Mouse (Mus musculus) lung, adult 2 months (tissue): ENCODE data around the gene Pml. TPM values are rescaled to one million over a fixed set of nuclear protein-coding genes. Genes with fewer than 3 reads are reported as not detected.

Experiments used
- DNase-seq: peaks from one replicate; pipeline ENCODE4 v3.0.0; 2022
- H3K4me1 ChIP-seq: fragments of 200-500 bp; 2 replicates; pipeline ENCODE4 v1.6.1; 2011; ENCODE audit warnings: low read length; ENCODE audit not compliant: control insufficient read depth, insufficient read depth
- H3K4me3 ChIP-seq: fragments of 200-500 bp; replicated peaks from 2 replicates; pipeline ENCODE3; 2011; ENCODE audit warnings: low read depth, mild to moderate bottlenecking, control low read depth, low read length; ENCODE audit errors: extremely low read depth
- CTCF ChIP-seq: fragments of 200-500 bp; IDR thresholded peaks from 2 replicates; pipeline ENCODE4 v1.5.1; 2011; ENCODE audit warnings: mild to moderate bottlenecking, low read length, control low read depth; ENCODE audit not compliant: insufficient read depth
- POLR2A ChIP-seq: fragments of 200-500 bp; IDR thresholded peaks from 2 replicates; pipeline ENCODE4 v1.6.1; 2011; ENCODE audit warnings: low read depth, mild to moderate bottlenecking, control low read depth, low read length, borderline replicate concordance; ENCODE audit errors: extremely low read depth
- WGBS: fragments of 180-500 bp; shearing (Covaris S2); methylation state at CpG from one replicate; pipeline ENCODE4 v1.1.7; 2018; 5-methylcytosine and 5-hydroxymethylcytosine counted together
- polyA plus RNA-seq: library from polyadenylated mRNA; depleted of rRNA; stranded (reverse); fragments of >200 nt; gene quantifications from 2 replicates; pipeline ENCODE4 v1.2.3, GENCODE M21; 2012

The Pml gene
- polyA plus RNA-seq, 1 experiment = 29.6 TPM

- no peak overlapping the region for H3K4me3 ChIP-seq
- 76% methylated on average over 6 of the region's 6 CpGs for WGBS
- DNase-seq = no peak
- TF ChIP-seq CTCF = no peak
- TF ChIP-seq POLR2A = no peak
- H3K4me1 ChIP-seq = peaks cover 19% of the 10 kb centered on the region
Measured at GRCm38 (mm10) chr9:58243696-58244095, 5.9 kb downstream of the Pml start.

GRCm38 (mm10) chr9:58242696-58243095, 6.9 kb downstream of the Pml start:
- 65% methylated on average over 5 of the region's 5 CpGs for WGBS
- DNase-seq = no peak
- TF ChIP-seq CTCF = no peak
- TF ChIP-seq POLR2A = no peak
- Histone ChIP-seq H3K4me1 (peaks cover 18% of the 10 kb centered on the region), H3K4me3 (no peak overlapping the region)

DNA sequence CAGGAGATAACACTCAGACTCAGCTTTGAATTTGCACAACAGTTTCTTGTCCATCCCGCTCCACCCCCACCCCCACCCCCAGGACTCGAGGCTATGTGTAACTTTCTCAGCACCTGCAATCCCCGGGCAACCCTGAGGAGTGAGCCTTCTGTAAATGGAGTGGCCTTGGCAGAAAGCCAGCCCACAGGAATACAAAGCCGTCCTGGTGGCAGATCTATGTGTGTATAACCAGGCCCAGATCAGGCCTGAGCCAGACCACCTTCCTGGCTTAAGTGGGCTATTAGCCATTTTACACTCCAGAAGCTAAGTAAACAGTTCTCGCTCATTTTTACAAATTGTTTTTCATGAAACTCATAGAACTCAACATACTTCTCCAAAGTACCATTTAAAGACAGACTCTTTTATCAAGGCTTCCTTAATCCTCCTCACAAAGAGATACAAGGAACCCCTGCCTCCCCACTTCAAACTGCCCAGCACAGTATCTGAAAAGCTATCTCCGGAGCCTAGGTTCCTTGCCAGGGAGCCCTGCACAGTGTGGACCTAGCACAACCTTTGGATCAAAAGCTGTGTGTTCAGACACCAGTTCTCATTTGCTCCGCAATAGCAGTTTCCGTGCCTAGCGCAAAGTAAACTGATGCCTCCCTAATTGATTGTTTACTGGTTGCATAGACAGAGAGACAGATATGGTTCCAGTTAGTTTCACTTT, 7.7 kb downstream of the Pml start:
- peak; percentile 53 for DNase-seq
- 31% methylated on average over 9 of the region's 9 CpGs for WGBS
- peaks cover 15% of the 10 kb centered on the region for H3K4me1 ChIP-seq
- no peak for TF ChIP-seq CTCF
- TF ChIP-seq POLR2A = no peak
- no peak overlapping the region for H3K4me3 ChIP-seq

DNA sequence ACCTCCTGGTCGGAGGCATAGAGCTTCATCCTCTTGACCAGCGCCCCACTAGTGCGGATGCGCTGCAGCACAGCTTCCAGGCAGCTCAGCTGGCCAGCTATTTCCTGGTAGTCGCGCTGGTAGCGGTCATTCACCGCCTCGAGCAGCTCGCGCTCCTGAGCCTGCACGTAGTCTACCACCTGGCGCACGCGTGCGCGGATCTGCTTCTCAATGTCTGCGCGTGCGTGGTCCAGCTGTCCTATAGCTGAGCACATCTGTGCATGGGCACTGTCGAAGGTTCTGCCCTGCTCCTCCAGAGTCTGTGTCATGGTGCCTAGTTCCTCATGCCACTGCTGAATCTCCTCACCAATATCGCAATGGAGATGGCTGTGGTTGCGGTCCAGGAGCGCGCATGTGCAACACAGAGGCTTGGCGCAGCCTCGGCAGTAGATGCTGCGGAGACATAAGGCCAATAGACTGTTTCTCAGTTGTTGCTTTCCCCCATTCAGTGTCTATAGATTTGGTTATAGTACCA, 15.0 kb downstream of the Pml start:
- 98% methylated on average over 28 of the region's 28 CpGs for WGBS
- TF ChIP-seq CTCF (no peak), POLR2A (no peak)
- DNase-seq = no peak
- H3K4me1 ChIP-seq = peaks cover 10% of the 10 kb centered on the region
- H3K4me3 ChIP-seq = no peak overlapping the region

DNA sequence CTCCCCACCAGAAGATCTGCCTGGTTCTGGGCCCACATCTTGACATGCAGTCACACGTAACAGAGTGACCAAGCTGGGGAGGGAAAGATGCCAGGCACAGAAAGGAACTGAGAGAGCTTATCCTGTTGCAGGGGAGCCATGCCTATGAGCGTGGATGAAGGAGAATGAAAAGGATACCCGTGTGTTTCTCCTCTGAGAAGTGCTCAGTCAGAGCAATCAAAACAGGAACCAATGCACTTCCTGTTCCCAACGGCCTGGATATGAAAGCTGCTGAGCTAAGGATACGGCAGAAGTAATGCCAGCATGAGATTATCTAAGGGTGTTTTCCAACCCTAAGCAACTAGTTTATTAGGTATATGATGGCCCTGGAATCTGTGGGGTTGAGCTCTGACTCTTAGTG, 17.2 kb downstream of the Pml start:
- H3K4me1 ChIP-seq = peaks cover 10% of the 10 kb centered on the region
- WGBS = 47% methylated on average over 5 of the region's 5 CpGs

DNA sequence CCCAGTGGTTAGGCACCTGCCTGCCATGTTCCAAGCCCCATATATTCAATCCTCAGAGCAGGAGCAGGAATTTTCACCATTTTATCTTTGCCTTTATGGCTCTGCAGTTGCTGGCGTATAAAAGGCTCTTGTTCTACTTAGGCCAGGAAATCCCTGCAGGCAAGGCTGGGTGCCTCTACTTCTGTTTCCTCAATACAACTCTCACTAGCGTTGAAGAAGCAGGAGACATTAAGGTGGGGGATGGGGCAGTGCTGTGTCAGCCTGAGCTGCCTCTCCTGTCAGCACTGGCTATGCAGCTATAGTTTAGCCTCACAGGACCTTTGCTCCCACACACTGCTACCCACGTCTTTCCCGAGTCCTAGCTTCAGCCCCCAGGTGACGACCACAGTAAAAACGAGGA, 17.8 kb downstream of the Pml start:
- TF ChIP-seq CTCF = no peak
- TF ChIP-seq POLR2A = no peak
- Histone ChIP-seq H3K4me1 (peaks cover 10% of the 10 kb centered on the region), H3K4me3 (no peak overlapping the region)
- 56% methylated on average over 6 of the region's 6 CpGs for WGBS
- no peak for DNase-seq

More for the DNA sequence above, 17.2 kb downstream of the Pml start:
- no peak for DNase-seq
- no peak overlapping the region for H3K4me3 ChIP-seq
- TF ChIP-seq CTCF (no peak), POLR2A (no peak)

DNA sequence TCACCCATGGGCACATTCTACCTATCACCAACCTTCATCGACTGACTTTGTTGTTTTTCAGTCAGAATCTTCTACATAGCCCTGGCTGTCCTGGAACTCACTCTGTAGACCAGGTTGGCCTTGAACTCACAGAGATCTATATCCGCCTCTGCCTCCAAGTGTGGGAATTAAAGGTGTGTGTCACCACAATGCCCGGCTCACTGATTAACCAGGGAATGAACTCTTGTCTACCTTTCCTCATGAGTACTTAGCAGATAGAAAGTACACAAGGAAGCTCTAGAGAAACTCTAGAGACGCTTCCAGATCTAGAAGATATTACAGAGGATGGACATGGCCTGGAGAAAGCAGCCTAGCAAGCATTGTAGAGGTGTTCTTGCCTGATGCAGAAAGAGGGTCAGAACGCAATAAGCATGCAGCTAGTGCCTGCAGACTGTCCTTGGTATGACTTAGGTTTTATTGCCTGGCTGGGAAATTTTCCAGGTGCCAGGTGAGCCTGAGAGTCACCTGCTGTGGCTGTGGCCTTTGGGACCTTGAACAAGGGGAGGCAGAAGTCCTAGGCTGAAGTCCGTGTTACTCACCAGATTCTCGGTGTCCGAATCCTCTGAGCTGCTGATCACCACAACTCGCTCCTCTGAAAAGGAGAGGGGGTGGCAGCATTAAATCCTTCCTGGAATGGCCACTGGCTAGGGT, 20.7 kb downstream of the Pml start:
- WGBS = 95% methylated on average over 9 of the region's 9 CpGs
- TF ChIP-seq CTCF (no peak), POLR2A (no peak)
- no peak for DNase-seq
- Histone ChIP-seq H3K4me1 (peaks cover 10% of the 10 kb centered on the region), H3K4me3 (no peak overlapping the region)

DNA sequence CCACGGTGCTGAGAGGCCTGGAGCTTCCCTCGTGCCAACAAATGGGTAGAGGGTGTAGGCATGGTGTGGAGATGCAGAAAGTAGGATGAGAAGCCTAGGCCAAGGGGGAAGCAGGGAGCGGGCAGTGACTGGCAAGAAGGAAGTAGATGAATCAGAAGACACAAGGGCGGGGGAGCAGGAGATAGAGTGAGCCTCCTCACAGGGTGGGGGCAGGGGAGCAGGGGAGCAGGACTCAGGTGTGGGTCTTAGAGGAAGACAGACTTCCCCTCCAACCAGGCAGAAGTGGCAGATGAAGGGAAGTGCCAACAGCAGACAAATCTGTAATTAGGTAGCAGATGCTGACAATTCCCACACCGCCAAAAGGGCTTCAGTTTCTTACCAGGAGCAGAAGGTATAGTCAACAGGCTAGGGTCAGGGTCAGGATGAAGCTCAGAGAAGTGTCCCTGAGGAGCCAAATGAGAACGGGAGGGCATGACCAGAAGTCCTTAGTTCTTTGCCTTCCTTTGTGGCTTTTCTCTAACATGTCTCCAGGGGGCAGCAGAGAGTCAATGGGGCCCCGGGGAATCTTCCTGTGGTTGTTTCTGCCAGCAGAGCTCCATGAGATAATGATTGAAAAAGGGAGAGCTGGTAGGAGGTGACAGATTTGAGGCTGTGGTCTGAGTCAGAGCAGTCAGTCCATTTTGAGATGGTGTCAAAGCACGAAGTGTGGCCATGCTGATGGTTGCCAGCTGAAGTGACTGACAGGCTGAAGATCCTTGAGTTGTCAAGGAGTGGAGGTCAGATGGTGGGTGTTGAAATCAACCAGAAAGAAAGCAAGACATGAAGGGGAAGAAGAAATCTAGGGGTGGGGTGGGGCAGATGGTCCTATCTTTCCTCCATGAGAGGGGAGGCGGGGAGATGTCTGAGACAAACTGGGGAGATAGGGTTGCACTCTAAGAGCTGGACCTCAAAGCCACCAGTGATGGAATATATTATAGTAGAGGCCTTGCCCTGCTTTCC, 23.4 kb downstream of the Pml start:
- TF ChIP-seq POLR2A (no peak), CTCF (peak; percentile 63)
- 62% methylated on average over 9 of the region's 9 CpGs for WGBS
- DNase-seq = peak; percentile 55
- no peak overlapping the region for H3K4me3 ChIP-seq
- H3K4me1 ChIP-seq = no peaks in the 10 kb centered on the region

DNA sequence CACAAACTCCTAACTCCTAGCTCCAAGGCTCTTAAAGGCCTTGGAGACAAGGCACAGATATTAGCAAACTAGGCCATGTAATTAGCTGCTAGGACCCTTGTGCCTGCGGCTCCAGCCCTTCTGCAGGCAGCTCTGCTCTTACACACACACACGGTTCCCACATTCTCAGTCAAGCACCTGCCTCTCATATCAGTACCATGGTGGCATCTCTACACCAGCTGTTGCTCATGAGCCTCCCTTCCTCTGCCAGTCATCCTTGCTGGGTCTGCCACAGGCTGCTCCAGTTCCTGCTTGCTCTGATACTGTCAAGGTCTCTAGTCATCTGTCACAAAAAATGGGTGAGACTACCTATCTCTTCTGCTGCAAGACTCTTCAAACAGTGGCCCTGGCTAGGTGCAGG, 25.2 kb downstream of the Pml start:
- WGBS = 95% methylated on average over 2 of the region's 2 CpGs
- no peak for DNase-seq
- TF ChIP-seq POLR2A = no peak
- no peak for TF ChIP-seq CTCF
- Histone ChIP-seq H3K4me3 (no peak overlapping the region), H3K4me1 (no peaks in the 10 kb centered on the region)
